Mouse (Mus musculus) heart, embryonic 12.5 days (tissue): ENCODE measurements around the gene Olfr692. TPM values are rescaled to one million over a fixed set of nuclear protein-coding genes. Genes with fewer than 3 reads are reported as not detected.
"Not testable (repeated sequence)": the region's sequence is repeated elsewhere in the genome, so short reads cannot be mapped to it uniquely, and the experiment has no call there.

Experiments
- ATAC-seq: fragments of 200-750 bp; cut with Nextera tagmentation; 2 replicates; pipeline ENCODE4 v1.8.0; 2017; ENCODE audit warnings: moderate TSS enrichment, moderate library complexity; ENCODE audit not compliant: insufficient number of reproducible peaks, low FRiP score
- H3K27ac ChIP-seq: fragments of 300-500 bp; sonication (generic); 2 replicates; pipeline ENCODE4 v1.5.1; 2016; ENCODE audit warnings: mild to moderate bottlenecking, moderate library complexity; ENCODE audit not compliant: poor library complexity, severe bottlenecking
- H3K27me3 ChIP-seq: fragments of 300-500 bp; sonication (generic); replicated peaks from 2 replicates; pipeline ENCODE4 v1.6.1; 2016; ENCODE audit warnings: mild to moderate bottlenecking, moderate library complexity
- H3K36me3 ChIP-seq: fragments of 300-500 bp; sonication (generic); 2 replicates; pipeline ENCODE4 v1.6.1; 2016; ENCODE audit warnings: mild to moderate bottlenecking, moderate library complexity
- H3K4me1 ChIP-seq: fragments of 300-500 bp; sonication (generic); replicated peaks from 2 replicates; pipeline ENCODE4 v1.6.1; 2016; ENCODE audit warnings: mild to moderate bottlenecking
- H3K4me2 ChIP-seq: fragments of 300-500 bp; sonication (generic); 2 replicates; pipeline ENCODE4 v1.6.1; 2016; ENCODE audit warnings: mild to moderate bottlenecking, moderate library complexity
- H3K4me3 ChIP-seq: fragments of 300-500 bp; sonication (generic); 2 replicates; pipeline ENCODE4 v1.5.1; 2016; ENCODE audit warnings: mild to moderate bottlenecking
- H3K9ac ChIP-seq: fragments of 300-500 bp; sonication (generic); 2 replicates; pipeline ENCODE4 v1.6.1; 2016; ENCODE audit warnings: mild to moderate bottlenecking, moderate library complexity
- H3K9me3 ChIP-seq: fragments of 300-500 bp; sonication (generic); replicated peaks from 2 replicates; pipeline ENCODE4 v1.6.1; 2016; ENCODE audit warnings: mild to moderate bottlenecking, moderate library complexity
- WGBS: fragments of 180-500 bp; shearing (Covaris S2); methylation state at CpG from one replicate; pipeline ENCODE4 v1.1.7; 2016; 5-methylcytosine and 5-hydroxymethylcytosine counted together
- polyA plus RNA-seq: library from polyadenylated mRNA; unstranded; fragments of >200 nt; fragmentation: Nextera tagmentation; extraction: Ambion mirVana; gene quantifications from 2 replicates; pipeline ENCODE4 v1.2.1, GENCODE M21; 2016

Olfr692 gene
- polyA plus RNA-seq, 1 experiment from 2014 or later, result not detected

DNA sequence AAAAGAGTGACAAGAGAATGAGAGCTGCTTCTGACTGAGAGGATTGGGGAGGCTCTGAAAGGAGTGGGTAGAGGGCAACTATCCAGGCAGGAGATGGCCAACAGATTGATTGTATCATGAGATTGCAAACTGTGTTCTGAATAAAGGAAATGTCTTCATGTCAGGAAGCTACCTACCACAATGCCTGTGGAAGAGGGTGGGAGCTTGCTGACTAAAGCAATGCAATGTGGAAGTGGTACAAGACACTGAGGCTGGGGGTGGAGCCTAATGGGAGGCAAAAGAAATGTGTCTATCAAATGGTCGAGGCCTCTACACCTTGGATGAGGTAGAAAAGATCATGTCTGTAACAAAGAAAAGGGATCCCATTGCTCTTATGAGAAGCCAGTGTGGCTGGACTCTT, 38.3 kb downstream of the Olfr692 start:
- Histone ChIP-seq H3K9me3 (no peaks in the 10 kb centered on the region), H3K36me3 (no peaks in the 10 kb centered on the region), H3K4me2 (no peak overlapping the region), H3K4me3 (no peak overlapping the region), H3K4me1 (no peaks in the 10 kb centered on the region), H3K9ac (no peak overlapping the region), H3K27me3 (no peaks in the 10 kb centered on the region), H3K27ac (no peak overlapping the region)
- ATAC-seq, result no peak
- WGBS, result 54% methylated on average over 1 of the region's 1 CpGs

DNA sequence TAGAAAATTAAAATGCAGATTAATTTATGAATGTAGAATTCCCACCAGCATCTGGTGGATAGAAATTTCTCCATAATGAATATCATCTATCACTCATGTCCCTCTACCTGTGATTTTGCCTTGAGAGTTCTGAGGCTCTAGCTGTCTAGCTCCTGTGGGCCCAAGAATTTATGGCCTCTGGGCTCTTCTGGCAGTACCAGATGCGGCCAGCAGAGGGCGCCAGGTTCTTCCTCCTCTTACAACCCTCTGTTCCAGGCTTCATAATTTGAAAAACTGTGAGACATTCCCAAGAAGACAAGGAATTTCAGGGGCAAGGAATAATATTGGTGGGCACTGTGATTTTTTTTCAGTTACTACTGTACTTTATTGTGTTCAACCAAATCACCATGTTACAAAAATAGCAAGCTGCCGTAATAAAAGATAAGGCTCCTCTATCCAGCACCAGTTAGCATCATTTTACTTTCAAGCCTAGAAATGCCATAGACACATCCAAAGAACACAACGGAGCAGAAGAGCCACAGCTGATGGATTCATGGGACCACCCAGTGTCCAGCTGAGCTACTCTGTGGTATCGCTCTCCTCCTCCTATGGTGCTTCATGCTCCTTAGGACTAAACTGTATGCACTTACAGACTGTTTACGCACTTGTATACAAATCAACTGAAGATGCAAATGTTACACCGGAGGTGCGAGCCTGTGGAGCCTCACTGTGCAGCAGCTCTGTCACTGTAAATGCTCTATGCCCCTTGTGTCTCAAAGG, 44.0 kb downstream of the Olfr692 start:
- H3K4me2 ChIP-seq, H3K27ac ChIP-seq, H3K36me3 ChIP-seq, H3K27me3 ChIP-seq, H3K4me3 ChIP-seq, H3K9ac ChIP-seq, ATAC-seq, H3K4me1 ChIP-seq, H3K9me3 ChIP-seq: not testable (repeated sequence)
- 47% methylated on average over 8 of the region's 8 CpGs for WGBS

DNA sequence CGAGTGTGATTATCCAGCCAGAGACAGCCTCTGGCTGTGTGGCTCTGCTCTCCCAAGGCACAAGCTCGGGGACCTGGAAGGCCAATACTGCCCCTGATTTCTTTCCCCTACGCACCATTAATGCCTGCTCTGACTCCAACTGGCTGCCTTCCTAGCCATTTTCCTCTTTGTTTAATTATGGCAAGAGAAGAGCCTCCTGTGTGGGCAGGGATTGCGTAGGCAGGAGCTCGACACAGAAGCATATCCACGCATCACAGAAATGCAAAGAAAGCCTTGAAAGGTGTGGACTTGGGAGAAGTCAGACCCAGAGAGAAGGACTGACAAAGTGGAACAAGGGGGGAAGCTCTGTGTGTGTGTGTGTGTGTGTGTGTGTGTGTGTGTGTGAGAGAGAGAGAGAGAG, 46.4 kb downstream of the Olfr692 start:
- Histone ChIP-seq H3K9me3 (no peaks in the 10 kb centered on the region), H3K27ac (no peak overlapping the region), H3K4me1 (0 out of 2 replicates have a peak, but pooled peaks cover 3% of the 10 kb centered on the region), H3K4me2 (no peak overlapping the region), H3K9ac (no peak overlapping the region), H3K36me3 (no peaks in the 10 kb centered on the region), H3K27me3 (no peaks in the 10 kb centered on the region), H3K4me3 (no peak overlapping the region)
- ATAC-seq, result no peak
- WGBS, result 67% methylated on average over 6 of the region's 6 CpGs

DNA sequence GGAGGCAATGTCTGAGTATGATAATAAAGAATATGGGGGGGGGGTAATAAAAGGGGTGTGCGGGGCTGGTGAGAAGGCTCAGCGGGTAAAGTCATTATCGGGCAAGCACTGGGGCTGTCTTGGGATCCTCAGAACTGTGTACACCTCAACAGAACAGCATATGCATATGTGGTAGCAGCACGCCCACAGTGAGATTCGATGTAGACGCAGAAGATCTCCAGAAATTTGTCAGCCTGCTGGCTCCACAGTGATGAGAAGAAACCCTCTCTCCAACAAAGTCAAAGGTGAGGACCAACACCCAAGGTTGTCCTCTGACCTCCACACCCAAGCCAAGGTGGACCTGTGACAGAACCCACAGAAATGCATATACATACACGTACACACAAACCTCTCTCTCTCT, 48.5 kb downstream of the Olfr692 start:
- no peaks in the 10 kb centered on the region for H3K36me3 ChIP-seq
- no peak for ATAC-seq
- H3K4me3 ChIP-seq, result no peak overlapping the region
- H3K27ac ChIP-seq, result no peak overlapping the region
- WGBS, result 79% methylated on average over 7 of the region's 7 CpGs
- H3K9me3 ChIP-seq, result no peaks in the 10 kb centered on the region
- H3K4me2 ChIP-seq, result no peak overlapping the region
- no peak overlapping the region for H3K9ac ChIP-seq
- H3K27me3 ChIP-seq, result no peaks in the 10 kb centered on the region
- H3K4me1 ChIP-seq, result peaks cover 7% of the 10 kb centered on the region; the same call in 1 of the 2 replicates

DNA sequence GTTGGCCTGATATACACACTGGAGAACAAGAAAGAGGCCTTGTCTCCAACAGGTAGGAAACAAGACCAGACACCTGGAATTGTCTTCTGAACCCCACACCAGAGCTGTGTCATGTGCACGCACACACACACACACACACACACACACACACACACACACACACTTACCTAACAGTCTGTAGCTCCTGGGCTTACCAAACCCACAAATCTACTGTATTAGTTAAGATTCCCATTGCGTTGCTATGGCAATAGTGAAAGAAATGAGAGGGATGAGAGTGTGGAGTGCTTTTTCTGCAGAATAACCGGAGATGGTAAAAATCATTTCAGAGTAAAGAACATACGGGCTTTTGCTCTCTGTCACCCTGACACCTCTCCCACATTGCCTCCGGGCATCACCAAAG, 50.1 kb downstream of the Olfr692 start:
- no peak overlapping the region for H3K4me2 ChIP-seq
- H3K4me3 ChIP-seq, result no peak overlapping the region
- no peak overlapping the region for H3K27ac ChIP-seq
- no peaks in the 10 kb centered on the region for H3K27me3 ChIP-seq
- H3K9ac ChIP-seq, result no peak overlapping the region
- H3K9me3 ChIP-seq, result no peaks in the 10 kb centered on the region
- 80% methylated on average over 5 of the region's 5 CpGs for WGBS
- no peaks in the 10 kb centered on the region for H3K36me3 ChIP-seq
- peaks cover 7% of the 10 kb centered on the region; the same call in 1 of the 2 replicates for H3K4me1 ChIP-seq
- no peak for ATAC-seq

Other genes with a start within 250 kb of the Olfr692 start
- gene Olfr683, start 221.2 kb upstream of the Olfr692 start, polyA plus RNA-seq, result not detected in 2 replicates
- not detected in 2 replicates for gene Olfr684, start 204.6 kb upstream of the Olfr692 start, polyA plus RNA-seq
- gene Olfr685, start 182.2 kb upstream of the Olfr692 start, polyA plus RNA-seq, result not detected in 2 replicates
- not detected in 2 replicates for gene Olfr686, start 160.7 kb upstream of the Olfr692 start, polyA plus RNA-seq
- gene Olfr688, start 80.1 kb upstream of the Olfr692 start, polyA plus RNA-seq, result not detected in 2 replicates
- gene Olfr689, start 57.1 kb upstream of the Olfr692 start, polyA plus RNA-seq, result not detected in 2 replicates
- gene Olfr690, start 34.1 kb upstream of the Olfr692 start, polyA plus RNA-seq, result not detected in 2 replicates
- not detected in 2 replicates for gene Olfr691, start 26.0 kb upstream of the Olfr692 start, polyA plus RNA-seq
- gene Gm5901, start 6.8 kb downstream of the Olfr692 start, polyA plus RNA-seq, result not detected in 2 replicates
- 34.0 and 36.2 TPM in 2 replicates for gene Fam160a2, start 31.8 kb downstream of the Olfr692 start, polyA plus RNA-seq
- gene Cnga4, start 36.3 kb downstream of the Olfr692 start, polyA plus RNA-seq, result not detected in 2 replicates
- gene Cckbr, start 57.5 kb downstream of the Olfr692 start, polyA plus RNA-seq, result not detected in 2 replicates
- 68.1 and 72.6 TPM in 2 replicates for gene Cavin3, start 114.1 kb downstream of the Olfr692 start, polyA plus RNA-seq
- 52.4 and 54.6 TPM in 2 replicates for gene Smpd1, start 186.1 kb downstream of the Olfr692 start, polyA plus RNA-seq
- 48.8 and 52.9 TPM in 2 replicates for gene Apbb1, start 213.4 kb downstream of the Olfr692 start, polyA plus RNA-seq
- 0.33 and 1.9 TPM in 2 replicates for gene Hpx, start 231.9 kb downstream of the Olfr692 start, polyA plus RNA-seq